Mouse (Mus musculus) retina, postnatal 7 days (tissue): Measurements from ENCODE around the gene Lhx1.

ENCODE experiments used
- DNase-seq: peaks from one replicate; pipeline ENCODE4 v3.0.0-alpha.2; 2012; ENCODE audit warnings: low read depth, low spot score

The Lhx1 gene

DNA sequence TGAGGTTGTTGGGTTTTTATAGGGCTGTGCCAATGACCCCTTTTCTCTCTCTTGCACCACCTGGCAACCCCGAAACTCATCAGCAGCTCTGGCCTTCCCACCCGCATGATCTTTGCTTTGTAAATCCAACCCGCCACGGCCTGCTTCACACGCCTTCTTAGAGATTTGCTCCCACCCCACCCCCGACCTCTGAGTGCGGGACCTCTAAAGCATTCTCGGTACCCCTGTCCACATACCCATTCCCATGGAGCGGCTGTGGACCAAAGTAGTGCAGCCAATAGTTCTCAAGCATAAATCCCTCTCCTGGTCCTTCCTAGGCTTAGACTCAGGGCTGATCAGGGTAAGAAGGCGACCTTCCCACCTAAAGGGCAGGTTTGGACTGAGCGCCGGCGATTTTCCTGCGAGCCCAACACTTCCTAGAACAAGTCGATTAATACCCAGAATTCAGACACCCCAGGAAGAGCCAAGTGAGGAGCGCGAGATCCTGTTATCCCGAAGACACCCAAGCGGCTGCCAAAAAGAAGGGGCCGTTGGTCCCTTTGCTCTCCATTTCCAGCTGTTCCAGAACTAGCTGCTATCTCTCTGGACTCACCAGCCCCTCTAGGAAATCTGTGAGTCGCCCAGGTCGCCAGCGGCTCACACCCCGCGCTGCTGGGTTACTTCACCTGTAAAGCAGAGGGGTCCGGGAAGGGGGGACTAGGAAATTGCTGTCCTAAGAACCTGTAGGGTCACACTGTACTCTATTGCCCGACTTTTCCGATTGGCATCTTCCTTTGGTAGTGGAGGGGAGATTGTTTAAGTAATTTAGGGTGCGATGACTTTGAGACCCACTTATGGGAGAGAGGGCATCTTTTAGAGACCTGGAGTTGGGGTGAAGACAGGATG lies 1.9 kb upstream of the Lhx1 start:
- DNase-seq: no peak

DNA sequence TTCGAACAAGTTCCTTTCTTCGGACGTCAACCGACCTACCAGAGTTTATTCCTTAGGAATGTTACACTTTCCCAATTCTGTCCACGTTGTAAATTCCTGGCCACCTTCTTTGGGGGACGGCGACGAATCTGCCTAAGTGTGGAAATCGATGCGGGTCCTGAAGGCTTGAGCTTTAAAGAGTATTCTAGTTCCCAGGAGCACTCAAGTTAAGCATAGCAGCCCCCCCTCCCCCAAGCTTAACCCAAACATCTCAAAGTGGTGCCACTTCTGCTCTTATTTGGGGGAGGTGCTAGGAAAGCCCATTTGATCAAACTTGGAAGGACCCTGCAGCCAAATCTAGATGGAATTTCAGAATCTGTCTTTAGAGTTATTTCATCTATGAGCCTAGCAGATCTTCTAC lies 1.1 kb upstream of the Lhx1 start:
- DNase-seq: no peak

DNA sequence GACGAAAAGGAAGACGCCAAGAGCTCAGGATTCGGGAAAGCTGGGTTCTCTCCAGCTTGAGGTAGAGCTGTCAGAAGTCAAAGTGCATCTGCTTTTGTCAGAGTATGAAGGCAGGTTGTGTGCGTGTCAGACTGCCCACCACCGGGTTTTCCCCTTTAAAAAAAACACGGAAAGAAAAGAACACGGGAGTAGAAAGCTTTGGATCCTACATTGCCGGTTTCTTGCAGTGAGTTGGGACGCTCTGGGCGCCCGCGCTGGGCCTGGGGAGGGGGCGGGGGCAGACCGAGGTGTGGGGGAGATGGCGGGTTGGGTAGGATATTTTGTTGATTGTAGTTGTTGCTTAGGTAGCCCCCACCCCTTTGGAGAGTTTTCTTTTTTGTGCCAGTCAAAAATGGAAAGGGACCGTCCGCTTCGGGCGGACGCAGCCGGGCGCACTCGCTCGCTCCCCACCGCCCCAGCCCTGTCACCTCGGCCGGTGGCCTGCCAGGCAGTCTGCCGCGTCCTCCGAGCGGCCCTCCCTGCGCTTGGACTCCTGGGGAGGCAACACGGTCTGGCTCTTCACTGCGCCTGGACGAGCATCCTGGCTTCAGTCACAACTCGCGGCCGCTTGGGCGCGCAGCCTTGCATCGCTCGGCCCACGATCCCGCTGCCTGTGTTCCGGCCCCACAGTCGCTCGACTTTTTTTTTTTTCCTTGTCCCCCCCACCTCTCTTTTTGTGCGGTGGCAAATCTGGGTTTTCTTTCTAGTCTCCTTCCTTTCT lies 644 bp downstream of the Lhx1 start:
- DNase-seq: no peak

DNA sequence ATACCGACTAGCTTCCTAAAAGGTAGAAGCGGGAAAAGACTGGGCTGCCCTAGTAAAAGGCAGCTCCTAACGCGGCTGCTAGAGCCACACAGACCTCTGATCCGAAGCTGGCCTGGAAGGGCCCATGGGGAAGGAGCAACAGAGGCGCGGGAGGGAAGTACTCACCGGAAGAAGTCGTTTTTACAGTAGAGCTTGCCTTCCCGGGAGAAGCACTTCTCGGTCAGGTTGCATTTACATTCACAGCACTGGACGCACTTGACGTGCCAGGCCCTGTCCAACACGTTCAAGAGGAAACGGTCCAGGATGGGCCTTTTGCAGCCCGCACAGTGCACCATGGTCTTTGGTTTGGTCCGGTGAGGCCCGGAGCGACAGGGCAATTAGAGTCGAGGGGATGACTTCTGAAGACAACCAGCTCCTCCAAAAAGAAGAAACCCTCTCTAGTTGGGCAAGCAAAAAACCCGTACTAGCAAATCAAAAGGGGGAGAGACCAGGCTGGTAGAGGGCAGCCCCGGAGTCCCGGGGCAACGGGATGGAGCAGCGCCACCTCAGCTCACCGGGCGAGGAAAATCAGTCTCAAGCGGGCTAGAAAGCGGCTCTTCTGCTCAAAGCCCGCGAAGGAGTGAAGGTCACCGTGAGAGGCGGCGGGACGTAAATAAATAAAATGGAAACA lies 1.4 kb downstream of the Lhx1 start:
- DNase-seq: no peak

DNA sequence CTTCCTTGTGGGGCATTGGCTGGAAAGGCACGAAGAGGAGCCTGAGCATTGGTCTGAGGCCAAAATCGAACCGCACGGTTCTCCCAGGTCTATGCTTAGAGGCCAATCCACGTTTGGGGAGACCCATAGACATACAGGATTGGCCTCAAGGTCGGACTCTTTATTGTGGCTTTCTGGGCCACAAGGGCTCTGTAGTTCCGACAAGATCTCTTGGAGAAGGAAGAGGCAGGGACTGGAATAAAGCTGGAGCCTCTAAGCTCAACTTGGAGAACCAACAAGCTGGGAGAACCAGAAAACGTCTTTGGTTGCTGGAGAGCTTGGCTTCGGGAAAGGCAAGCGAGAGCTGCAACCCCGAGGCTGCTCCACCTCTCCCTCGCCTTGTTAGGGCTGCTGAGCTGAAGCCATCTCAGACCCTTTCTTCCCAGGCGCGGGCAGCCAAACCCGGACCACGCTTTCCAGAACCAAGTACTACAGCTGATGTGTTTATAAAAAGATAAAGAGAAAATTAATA lies 2.0 kb downstream of the Lhx1 start:
- no peak for DNase-seq

DNA sequence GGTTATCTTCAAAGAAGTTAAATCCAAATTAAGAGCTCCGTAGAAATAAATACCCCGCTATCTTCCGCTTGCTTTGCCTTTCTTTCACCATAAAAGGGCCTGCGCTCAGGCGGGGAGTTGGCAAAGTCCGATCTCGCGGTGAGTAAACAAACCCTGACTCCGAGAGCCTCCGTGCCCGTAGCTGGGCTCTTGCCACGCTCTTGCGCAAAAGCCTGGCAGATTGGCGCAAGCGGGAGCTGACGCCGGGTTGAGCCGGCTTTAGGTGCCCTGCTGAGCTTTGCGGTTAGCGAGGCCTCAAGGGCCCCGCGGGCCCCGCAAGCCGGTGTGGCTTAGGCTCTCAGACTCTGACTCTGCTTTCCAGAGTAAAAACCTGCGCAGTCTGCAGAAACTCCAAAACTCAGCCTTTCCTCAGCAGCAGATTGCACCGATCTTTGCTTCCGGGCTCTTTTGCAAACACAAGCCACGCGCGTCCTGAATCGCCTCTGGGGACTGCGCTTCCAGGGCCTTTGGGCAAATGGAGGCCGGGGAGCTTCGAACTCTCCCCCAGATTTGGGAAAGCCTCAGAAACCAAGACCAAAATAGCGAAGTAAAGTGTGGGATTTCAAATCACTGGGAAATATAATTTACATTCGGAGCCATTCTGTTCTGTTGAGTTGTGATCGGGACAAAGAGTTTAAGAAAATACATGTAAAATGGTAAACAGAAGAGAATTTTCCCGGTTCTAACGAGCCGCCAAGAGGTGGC lies 2.6 kb downstream of the Lhx1 start:
- no peak for DNase-seq

DNA sequence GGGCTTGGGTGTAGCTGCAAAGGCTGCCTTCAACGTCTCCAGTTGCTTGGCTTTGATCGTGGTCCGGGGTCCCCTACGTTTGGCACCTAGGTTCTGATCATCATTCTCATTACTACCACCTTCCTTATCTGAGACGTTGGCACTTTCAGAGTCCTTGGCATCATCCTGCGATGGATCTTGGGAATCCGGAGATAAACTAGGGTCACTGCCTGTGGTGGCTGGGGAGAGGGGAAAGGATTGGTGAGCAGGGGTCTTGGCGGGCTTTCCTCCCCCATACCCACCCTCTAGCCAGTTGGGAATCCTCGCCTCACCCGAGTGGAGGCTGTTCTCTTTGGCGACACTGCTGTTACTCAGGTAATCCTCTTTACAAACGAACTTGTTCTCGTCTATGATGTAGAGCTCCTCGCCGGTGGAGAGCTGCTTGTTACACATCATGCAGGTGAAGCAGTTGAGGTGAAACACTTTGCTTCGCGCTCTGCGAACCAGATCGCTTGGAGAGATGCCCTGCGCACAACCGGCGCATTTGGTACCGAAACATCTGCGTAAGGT lies 3.5 kb downstream of the Lhx1 start:
- DNase-seq: no peak

DNA sequence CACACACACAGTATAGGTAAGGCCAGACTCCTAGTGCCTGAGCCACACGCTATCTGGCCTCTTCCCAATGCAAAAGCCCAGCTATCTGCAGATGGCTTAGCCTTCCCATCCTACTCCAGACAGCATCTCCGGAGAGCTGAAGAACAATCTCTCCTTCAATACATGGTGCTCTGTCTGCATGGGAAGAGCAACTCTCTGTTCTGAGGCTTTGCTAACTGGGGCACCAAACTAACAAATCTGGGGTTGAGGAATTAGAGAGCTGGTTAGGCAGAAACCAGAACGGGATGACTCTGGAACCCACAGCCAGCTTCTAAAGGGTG lies 4.3 kb downstream of the Lhx1 start:
- DNase-seq: no peak

DNA sequence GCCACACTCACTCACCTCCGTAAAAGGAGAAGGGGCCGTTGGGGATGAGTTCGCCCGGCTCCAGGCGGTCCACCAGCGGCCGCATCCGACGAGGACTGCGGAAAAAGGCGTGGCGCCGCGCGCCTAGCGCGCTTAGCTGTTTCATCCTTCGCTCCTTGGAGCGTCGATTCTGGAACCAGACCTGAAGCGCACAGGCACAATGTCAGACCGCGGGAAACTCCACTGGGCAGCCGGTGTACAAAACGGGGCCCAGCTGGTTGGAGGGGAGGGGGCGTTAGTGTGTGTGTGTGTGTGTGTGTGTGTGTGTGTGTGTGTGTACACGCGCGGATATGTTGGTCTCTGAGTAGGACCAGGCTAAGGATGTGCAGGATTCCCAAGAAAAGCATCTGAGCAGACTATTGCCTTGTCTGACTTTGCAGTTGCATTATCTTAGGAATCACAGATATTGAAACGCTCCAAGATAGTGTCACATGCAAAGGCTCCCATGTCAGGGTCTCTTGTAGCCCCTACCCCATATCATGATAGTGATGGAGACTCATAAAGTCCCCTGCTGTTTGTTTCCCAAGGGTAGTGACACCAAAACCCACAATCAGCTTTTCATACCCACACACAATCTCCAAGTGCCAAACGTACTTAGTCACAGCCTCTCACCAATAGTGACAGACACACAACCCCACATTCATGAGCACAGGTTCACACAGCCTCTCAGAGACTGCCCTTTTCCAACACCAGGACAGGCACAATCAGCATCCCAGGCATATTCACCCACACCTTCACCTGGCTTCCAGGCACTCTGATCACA lies 4.9 kb downstream of the Lhx1 start:
- DNase-seq: no peak

DNA sequence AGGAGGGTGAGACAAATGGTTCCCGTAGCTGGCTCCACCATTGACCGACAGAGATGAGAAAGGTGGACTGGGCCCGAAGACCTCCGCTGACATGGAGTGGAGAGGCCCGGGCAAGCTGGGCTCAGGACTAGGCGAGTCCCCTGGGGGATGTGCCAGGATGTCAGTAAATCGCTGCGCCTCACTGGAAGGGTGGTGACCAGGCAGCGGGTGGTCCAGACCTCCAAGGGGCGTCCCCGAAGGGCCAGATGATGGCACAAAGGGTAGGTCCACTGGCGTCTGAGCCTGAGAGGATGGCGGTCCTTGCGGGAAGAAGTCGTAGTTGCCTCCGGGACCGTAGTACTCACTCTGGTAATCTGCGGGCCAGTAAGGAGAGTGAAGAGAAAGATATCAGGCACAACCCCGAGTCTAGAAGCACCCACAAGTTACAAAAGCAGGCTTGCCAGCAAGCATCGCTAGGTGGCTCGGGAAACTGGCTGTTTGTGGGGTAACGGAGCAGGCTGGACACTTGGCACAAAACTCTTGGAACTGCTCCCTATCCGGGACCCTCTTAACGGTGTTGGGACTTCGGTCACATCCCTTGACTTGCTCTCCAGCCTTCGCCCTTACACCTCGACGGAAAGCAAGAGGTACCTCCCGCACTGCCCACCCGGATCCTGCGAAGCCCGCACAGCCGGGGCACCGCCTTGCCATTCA lies 5.6 kb downstream of the Lhx1 start:
- no peak for DNase-seq

DNA sequence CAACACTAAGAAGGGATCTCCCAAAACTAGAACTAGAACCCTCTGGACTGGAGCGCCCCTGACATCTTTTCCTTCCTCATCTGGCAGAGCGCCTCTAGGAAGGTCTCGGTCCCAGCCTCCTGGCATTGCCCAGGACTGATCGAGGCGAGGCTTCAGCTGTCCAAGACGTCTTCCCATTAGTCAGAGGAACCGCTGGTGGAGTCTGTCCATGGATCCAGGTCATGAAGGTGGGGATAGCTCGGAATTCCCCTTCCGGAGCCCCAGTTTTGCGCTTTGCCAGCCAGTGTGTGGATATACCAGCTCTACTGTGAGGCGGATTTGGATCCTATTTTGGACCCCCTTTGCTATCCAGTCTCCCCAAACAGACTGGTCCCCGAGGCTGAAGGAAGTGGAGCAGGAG lies 6.3 kb downstream of the Lhx1 start:
- no peak for DNase-seq

DNA sequence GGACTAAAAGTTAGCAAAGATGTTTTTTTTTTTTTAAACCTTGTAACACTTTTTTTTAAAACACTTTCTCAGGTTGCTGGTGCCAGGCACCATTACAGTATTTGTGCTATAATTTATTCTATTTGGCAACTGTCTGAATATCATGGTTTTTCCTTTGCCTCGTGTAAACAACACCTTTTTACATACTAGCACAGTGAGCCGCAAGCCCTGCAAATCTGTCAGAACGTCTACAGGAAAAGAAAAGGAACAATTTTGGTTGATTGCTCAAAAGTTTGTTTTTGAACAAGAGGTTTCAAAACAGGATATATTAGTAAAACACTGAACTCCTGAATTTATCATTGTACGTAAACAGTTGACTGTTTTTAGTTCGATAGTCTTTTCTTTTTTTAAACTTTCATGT lies 7.1 kb downstream of the Lhx1 start:
- no peak for DNase-seq

DNA sequence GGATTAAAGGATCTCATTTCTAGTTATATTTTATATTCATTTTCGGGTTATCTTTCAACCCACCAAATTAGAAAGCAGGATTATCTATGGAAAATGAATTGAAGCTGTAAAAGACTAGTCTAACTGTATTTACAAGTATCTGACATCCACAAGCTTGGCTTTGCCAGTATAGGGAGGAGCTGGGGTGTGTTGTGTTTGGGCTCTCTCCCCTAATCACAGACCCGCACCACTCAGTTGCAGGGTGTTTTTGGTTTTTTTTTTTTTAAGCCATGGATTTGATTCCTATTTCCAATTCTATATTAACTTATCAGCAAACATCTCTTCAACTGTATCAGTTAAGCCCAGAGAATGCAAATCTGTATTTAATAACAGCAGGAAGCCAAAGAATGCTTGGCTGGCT lies 7.9 kb downstream of the Lhx1 start:
- DNase-seq: no peak

DNA sequence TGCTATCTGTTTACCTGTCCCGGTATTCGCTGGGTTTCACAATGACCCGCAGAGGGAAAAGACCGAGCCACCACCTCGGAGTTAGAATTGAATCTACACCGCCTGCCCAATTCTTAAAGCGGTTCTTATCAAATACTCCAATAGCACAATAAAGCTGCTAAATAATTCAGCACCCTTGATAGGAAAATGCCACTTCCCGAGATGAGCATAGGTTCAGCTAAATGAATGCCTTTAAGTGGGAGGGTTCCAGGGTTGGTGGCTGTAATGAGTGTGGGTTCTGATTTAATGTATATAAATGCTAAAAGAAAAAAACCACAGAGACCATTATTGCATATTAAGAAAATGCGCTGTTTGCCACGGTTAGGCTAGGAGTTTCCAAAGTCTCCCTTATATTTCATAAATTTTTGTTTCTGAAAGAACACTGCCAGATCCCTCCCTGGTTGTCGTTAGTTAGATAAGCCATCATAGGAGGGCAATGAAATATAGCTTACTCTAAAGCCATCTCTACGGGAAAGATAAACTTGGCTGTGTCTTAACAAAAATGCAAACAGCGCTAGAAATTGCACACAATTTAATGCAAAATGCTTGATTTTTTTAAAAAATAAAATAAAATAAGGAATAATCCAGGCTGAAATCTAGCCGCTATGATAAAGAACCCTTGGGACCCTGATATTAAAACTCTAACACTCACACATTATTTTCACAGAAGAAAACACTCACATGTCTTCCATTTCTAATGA lies 8.7 kb downstream of the Lhx1 start:
- no peak for DNase-seq

DNA sequence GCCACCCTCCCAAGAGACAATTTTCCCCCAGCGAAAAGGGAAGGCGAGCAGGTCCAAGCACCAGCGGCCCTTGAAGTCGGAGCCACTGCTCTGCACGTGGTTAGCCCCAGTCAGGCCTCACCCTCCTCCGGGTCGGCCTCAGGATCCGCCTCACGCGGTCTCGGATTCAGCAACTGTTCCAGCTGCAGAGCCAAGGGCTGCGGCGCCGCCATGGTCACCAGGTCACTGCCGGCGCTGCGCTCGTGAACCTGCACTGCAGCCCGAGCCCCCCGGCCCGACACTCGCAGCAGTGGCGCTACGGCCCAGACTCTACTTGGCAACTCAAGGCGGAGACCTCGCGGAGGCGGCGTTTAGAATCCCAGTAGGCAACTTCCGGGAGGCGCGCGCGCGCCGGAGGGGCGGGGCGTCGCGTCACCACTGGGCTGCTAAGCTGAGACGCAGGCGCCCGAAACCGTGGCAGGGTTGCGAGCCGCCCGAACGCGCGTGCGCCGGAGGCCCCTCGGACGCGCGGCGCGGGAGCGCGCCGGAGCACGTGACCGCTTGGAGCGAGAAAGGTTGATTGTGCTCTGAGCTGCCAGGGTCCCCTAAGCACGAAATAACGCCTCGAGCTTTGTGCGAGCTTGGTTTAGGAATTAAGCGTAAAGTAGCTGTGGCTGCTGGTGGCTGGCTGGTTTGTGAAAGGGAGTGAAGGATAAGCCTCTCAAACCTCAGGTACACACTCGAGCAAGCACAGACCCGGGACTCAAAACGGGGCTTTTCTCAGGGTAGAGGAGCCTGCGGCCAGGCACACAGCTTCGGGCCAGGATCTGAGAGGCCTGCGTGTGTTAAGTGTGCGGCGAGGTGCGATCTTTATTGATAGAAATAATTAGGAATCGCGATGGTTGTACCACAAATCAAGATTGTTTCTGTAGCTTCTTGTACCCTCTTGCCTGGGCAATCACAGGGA lies 11.9 kb downstream of the Lhx1 start, which contains the start of gene Aatf:
Gene Aatf (minus strand): TSS at position 352 of the 946 bp plus-strand sequence.
- DNase-seq: peak; percentile 94

DNA sequence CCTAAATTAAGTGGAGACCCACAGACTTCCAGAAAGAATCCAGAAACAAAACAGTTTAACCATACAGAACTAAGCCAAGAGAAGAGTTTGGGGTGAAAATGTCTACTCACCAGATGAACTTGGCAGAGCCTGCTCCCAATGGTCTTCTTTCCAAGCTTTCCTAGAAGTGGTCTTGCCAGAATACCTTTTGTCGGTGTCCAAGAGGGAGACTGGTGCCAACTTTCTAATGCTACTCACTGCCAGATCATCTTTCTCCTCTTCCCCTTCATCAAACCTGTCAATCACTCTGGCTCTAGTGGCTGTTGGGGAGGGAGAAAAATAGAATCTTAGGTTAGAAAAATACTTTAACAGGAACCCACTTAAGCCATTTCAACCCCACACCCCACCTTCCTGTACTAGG lies 13.3 kb downstream of the Lhx1 start:
- DNase-seq: no peak

DNA sequence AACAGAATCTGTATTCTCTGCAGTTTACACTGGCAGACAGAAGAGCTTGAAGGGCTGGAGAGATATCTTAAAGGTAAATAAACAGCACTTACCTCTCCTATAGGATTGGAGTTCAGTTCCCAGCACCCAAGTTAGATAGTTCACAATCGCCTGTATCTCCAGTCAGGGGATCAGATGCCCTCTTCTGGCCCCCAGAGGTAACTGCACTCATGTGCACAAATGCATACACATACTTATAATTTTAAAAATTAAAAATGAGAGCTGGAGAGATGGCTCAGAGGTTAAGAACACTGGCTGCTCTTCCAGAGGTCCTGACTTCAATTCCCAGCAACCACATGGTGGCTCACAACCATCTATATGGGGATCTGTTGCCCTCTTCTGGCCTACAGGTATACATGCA lies 21.0 kb downstream of the Lhx1 start:
- DNase-seq: no peak

DNA sequence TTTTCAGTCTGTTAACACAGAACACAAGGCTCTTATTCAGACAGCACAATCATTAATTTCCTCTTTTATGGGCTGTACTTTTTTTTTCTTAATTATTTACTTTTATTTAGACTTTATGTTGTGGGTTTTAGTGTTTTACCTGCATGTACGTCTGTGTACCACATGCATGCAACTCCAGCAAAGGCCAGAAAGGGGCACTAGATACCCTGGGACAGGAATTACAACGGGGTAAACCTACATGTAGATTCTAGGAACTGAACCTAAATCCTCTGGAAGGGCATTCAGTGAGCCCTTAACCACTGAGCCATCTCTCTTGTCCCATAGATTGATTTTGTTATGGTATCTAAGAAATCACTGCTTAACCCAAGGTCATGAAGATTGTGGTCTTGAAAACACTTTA lies 27.4 kb downstream of the Lhx1 start:
- DNase-seq: no peak
